Mouse (Mus musculus): ENCODE results near the gene Trim27. TPM values are rescaled to one million over a fixed set of nuclear protein-coding genes. Genes with fewer than 3 reads are reported as not detected.

Gene Trim27
- polyA plus RNA-seq, 1 experiment = 46.6 TPM

GRCm38 (mm10) chr13:21171156-21171530, 8.1 kb upstream of the Trim27 start:
- Histone ChIP-seq H3K27ac (ENCODE audit: insufficient read depth, low read depth, low read length) (no peak overlapping the region), H3K4me3 (ENCODE audit: insufficient read depth, low read length) (no peak overlapping the region), H3K4me1 (ENCODE audit: control insufficient read depth, insufficient read depth, low read length) (peaks cover 6% of the 10 kb centered on the region)
- TF ChIP-seq POLR2A (IDR thresholded peaks at IDR 0.05; ENCODE audit: borderline replicate concordance, low read depth, low read length) (no peak), CTCF (IDR thresholded peaks at IDR 0.05; ENCODE audit: low read depth, low read length) (no peak)

GRCm38 (mm10) chr13:21171600-21172150, 7.6 kb upstream of the Trim27 start:
- no peak for TF ChIP-seq POLR2A (IDR thresholded peaks at IDR 0.05; ENCODE audit: borderline replicate concordance, low read depth, low read length)
- TF ChIP-seq CTCF (IDR thresholded peaks at IDR 0.05; ENCODE audit: low read depth, low read length) = no peak
- H3K27ac ChIP-seq (ENCODE audit: insufficient read depth, low read depth, low read length) = no peak overlapping the region
- peak overlapping the region; percentile 62 for H3K4me3 ChIP-seq (ENCODE audit: insufficient read depth, low read length)
- peaks cover 6% of the 10 kb centered on the region for H3K4me1 ChIP-seq (ENCODE audit: control insufficient read depth, insufficient read depth, low read length)

GRCm38 (mm10) chr13:21172241-21173027, 6.8 kb upstream of the Trim27 start:
- Histone ChIP-seq H3K27ac (ENCODE audit: insufficient read depth, low read depth, low read length) (no peak overlapping the region), H3K4me3 (ENCODE audit: insufficient read depth, low read length) (peak overlapping the region; percentile 82), H3K4me1 (ENCODE audit: control insufficient read depth, insufficient read depth, low read length) (peaks cover 6% of the 10 kb centered on the region)
- no peak for TF ChIP-seq CTCF (IDR thresholded peaks at IDR 0.05; ENCODE audit: low read depth, low read length)
- no peak for TF ChIP-seq POLR2A (IDR thresholded peaks at IDR 0.05; ENCODE audit: borderline replicate concordance, low read depth, low read length)

GRCm38 (mm10) chr13:21173072-21173471, 6.2 kb upstream of the Trim27 start:
- TF ChIP-seq CTCF (IDR thresholded peaks at IDR 0.05; ENCODE audit: low read depth, low read length) (no peak), POLR2A (IDR thresholded peaks at IDR 0.05; ENCODE audit: borderline replicate concordance, low read depth, low read length) (no peak)
- Histone ChIP-seq H3K4me1 (ENCODE audit: control insufficient read depth, insufficient read depth, low read length) (peaks cover 6% of the 10 kb centered on the region), H3K4me3 (ENCODE audit: insufficient read depth, low read length) (peak overlapping the region; percentile 82), H3K27ac (ENCODE audit: insufficient read depth, low read depth, low read length) (peak overlapping the region; percentile 33)

GRCm38 (mm10) chr13:21176733-21177132, 2.5 kb upstream of the Trim27 start:
- H3K4me1 ChIP-seq (ENCODE audit: control insufficient read depth, insufficient read depth, low read length) = peaks cover 10% of the 10 kb centered on the region
- no peak overlapping the region for H3K4me3 ChIP-seq (ENCODE audit: insufficient read depth, low read length)
- TF ChIP-seq POLR2A (IDR thresholded peaks at IDR 0.05; ENCODE audit: borderline replicate concordance, low read depth, low read length) (no peak), CTCF (IDR thresholded peaks at IDR 0.05; ENCODE audit: low read depth, low read length) (no peak)
- H3K27ac ChIP-seq (ENCODE audit: insufficient read depth, low read depth, low read length) = no peak overlapping the region

- Histone ChIP-seq H3K4me1 (ENCODE audit: control insufficient read depth, insufficient read depth, low read length) (peaks cover 13% of the 10 kb centered on the region), H3K4me3 (ENCODE audit: insufficient read depth, low read length) (no peak overlapping the region), H3K27ac (ENCODE audit: insufficient read depth, low read depth, low read length) (no peak overlapping the region)
- no peak for TF ChIP-seq POLR2A (IDR thresholded peaks at IDR 0.05; ENCODE audit: borderline replicate concordance, low read depth, low read length)
- TF ChIP-seq CTCF (IDR thresholded peaks at IDR 0.05; ENCODE audit: low read depth, low read length) = no peak
Observed at GRCm38 (mm10) chr13:21177657-21178056, 1.6 kb upstream of the Trim27 start.

- H3K4me3 ChIP-seq (ENCODE audit: insufficient read depth, low read length) = no peak overlapping the region
- peaks cover 13% of the 10 kb centered on the region for H3K4me1 ChIP-seq (ENCODE audit: control insufficient read depth, insufficient read depth, low read length)
- H3K27ac ChIP-seq (ENCODE audit: insufficient read depth, low read depth, low read length) = no peak overlapping the region
- no peak for TF ChIP-seq POLR2A (IDR thresholded peaks at IDR 0.05; ENCODE audit: borderline replicate concordance, low read depth, low read length)
- TF ChIP-seq CTCF (IDR thresholded peaks at IDR 0.05; ENCODE audit: low read depth, low read length) = no peak
Observed at GRCm38 (mm10) chr13:21178364-21178763, 881 bp upstream of the Trim27 start.

GRCm38 (mm10) chr13:21179724-21180550, 692 bp downstream of the Trim27 start:
- Histone ChIP-seq H3K27ac (ENCODE audit: insufficient read depth, low read depth, low read length) (peak overlapping the region; percentile 91), H3K4me1 (ENCODE audit: control insufficient read depth, insufficient read depth, low read length) (peaks cover 9% of the 10 kb centered on the region), H3K4me3 (ENCODE audit: insufficient read depth, low read length) (peak overlapping the region; percentile 73)
- no peak for TF ChIP-seq CTCF (IDR thresholded peaks at IDR 0.05; ENCODE audit: low read depth, low read length)
- no peak for TF ChIP-seq POLR2A (IDR thresholded peaks at IDR 0.05; ENCODE audit: borderline replicate concordance, low read depth, low read length)

- H3K4me1 ChIP-seq (ENCODE audit: control insufficient read depth, insufficient read depth, low read length) = peaks cover 9% of the 10 kb centered on the region
- H3K27ac ChIP-seq (ENCODE audit: insufficient read depth, low read depth, low read length) = peak overlapping the region; percentile 91
- no peak for TF ChIP-seq CTCF (IDR thresholded peaks at IDR 0.05; ENCODE audit: low read depth, low read length)
- no peak for TF ChIP-seq POLR2A (IDR thresholded peaks at IDR 0.05; ENCODE audit: borderline replicate concordance, low read depth, low read length)
- peak overlapping the region; percentile 73 for H3K4me3 ChIP-seq (ENCODE audit: insufficient read depth, low read length)
Observed at GRCm38 (mm10) chr13:21180551-21181530, 1.6 kb downstream of the Trim27 start.

All from bone marrow macrophage, adult 2 months (primary cell).